Mouse (Mus musculus): Measurements from ENCODE around the gene Gga2. TPM values are rescaled to one million over a fixed set of nuclear protein-coding genes. Genes with fewer than 3 reads are reported as not detected.

Gene Gga2
- total and polyA plus RNA-seq, 3 experiments, result 198 to 315 (median 299) TPM

DNA sequence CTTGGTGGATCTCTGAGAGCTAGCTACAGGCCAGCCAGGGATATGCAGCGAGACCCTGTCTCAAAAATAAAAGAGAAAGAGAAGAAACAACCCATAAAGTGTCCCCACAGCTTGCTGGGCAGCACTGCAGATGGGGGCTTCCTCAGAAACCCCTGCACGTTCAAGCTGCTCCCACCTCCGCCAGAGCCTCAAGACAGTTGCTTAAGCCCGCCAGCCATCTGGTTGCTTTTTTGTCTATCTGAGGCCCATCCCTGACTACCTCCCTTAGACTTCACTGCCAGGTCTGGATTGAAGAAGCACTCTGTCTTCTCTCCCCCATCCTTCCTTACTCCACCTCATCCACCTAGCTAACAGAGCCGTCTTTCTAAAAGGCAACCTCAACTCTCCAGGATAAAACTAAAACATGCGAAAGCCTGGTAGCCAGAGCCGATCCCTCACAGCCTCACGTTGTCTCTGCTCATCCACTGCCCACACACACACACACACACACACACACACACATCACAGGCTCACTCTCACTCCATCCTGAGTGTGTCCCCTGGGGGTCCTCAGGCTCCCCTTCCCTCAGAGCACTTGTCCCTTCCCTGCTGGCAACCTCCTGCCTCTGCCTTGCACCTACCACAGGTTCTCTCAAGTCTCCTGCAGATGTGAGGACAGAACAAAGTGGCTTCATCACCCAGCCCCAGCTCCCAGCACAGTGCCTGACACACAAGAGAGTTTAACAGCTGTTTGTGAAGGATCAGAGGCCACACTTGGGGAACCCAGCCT, 82.7 kb downstream of the Gga2 start:
- H3K4me1 ChIP-seq (ENCODE audit: insufficient read depth, low read depth, low read length), result peaks cover 10% of the 10 kb centered on the region
- H3K9me3 ChIP-seq (replicated peaks), result no peaks in the 10 kb centered on the region
- H3K36me3 ChIP-seq (replicated peaks), result peaks cover 91% of the 10 kb centered on the region
- TF ChIP-seq GATA2 (IDR thresholded peaks at IDR 0.05; ENCODE audit: borderline replicate concordance, low read depth, low read length) (no peak), POLR2AphosphoS5 (IDR thresholded peaks at IDR 0.05; ENCODE audit: insufficient replicate concordance, low read depth, low read length) (no peak), GATA1 (IDR thresholded peaks at IDR 0.05; ENCODE audit: borderline replicate concordance, low read length) (no peak), TAL1 (conservative IDR thresholded peaks at IDR 0.05; ENCODE audit: low read depth, low read length) (no peak), CTCF (IDR thresholded peaks at IDR 0.05; ENCODE audit: low read depth, low read length) (no peak)
- DNase-seq (ENCODE audit: low spot score) (no peak), ATAC-seq (ENCODE audit: extremely low read depth, insufficient number of reproducible peaks, low FRiP score, poor library complexity, severe bottlenecking) (no peak)
- H3K4me3 ChIP-seq (ENCODE audit: low read depth, low read length), result no peak overlapping the region
- no peaks in the 10 kb centered on the region for H3K27me3 ChIP-seq (ENCODE audit: insufficient read depth, low read length)

DNA sequence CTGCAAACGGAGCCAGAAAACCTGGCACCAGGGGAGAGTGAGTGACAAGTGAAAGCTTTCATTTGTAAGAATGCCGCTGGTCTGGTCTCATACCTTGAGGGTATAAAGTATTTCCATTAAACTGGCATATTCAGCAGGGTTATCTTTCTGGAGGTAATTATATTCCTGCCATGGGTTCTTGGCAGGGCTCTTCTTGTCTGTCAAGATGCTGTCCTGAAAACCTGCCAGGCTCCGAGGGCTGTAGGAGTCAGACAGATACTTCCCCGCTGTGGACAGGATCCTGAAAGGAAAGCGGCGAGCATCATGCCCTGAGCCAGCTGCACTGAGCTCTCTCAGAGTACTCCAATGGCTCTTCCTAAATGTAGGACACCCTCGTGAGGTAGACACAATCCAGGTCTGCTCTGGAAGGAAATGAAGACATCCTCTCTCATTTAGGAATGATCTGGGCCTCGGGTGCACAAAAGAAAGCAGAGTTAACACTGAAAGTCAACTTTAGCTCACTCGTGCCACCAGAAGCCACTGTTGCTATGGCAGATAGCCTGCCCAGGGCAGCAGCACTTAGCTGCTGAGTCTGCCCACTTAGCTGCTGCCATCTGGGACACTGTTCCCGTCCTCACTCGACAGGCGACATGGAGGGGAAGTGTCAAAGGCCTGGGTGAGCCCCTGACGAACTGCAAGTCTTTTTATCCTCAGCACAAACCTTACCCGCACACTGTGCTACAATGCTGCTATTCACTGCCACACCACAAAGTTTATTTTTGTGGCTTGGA, 84.0 kb downstream of the Gga2 start:
- Histone ChIP-seq H3K36me3 (replicated peaks) (peaks cover 93% of the 10 kb centered on the region), H3K9me3 (replicated peaks) (no peaks in the 10 kb centered on the region), H3K27me3 (ENCODE audit: insufficient read depth, low read length) (no peaks in the 10 kb centered on the region), H3K4me1 (ENCODE audit: insufficient read depth, low read depth, low read length) (peaks cover 10% of the 10 kb centered on the region), H3K4me3 (ENCODE audit: low read depth, low read length) (no peak overlapping the region)
- ATAC-seq (ENCODE audit: extremely low read depth, insufficient number of reproducible peaks, low FRiP score, poor library complexity, severe bottlenecking) (no peak), DNase-seq (ENCODE audit: low spot score) (no peak)
- TF ChIP-seq CTCF (IDR thresholded peaks at IDR 0.05; ENCODE audit: low read depth, low read length) (no peak), TAL1 (conservative IDR thresholded peaks at IDR 0.05; ENCODE audit: low read depth, low read length) (no peak), GATA1 (IDR thresholded peaks at IDR 0.05; ENCODE audit: borderline replicate concordance, low read length) (no peak), POLR2AphosphoS5 (IDR thresholded peaks at IDR 0.05; ENCODE audit: insufficient replicate concordance, low read depth, low read length) (no peak), GATA2 (IDR thresholded peaks at IDR 0.05; ENCODE audit: borderline replicate concordance, low read depth, low read length) (no peak)

Other genes starting within 250 kb of the Gga2 start
- not detected in 2 replicates for gene Scnn1b, start 156.2 kb downstream of the Gga2 start, total RNA-seq (2014; fragmentation: Nextera tagmentation)
- gene Scnn1b, start 156.2 kb downstream of the Gga2 start, total RNA-seq (2017), result 0.11 TPM in 1 of 2 replicates, not detected in the other
- gene Scnn1b, start 156.2 kb downstream of the Gga2 start, polyA plus RNA-seq (2012), result not detected in 2 replicates
- 26.2 and 32.7 TPM in 2 replicates for gene Cog7, start 39.5 kb downstream of the Gga2 start, total RNA-seq (2014; fragmentation: Nextera tagmentation)
- 19.3 and 20.5 TPM in 2 replicates for gene Cog7, start 39.5 kb downstream of the Gga2 start, total RNA-seq (2017)
- 9.0 and 9.2 TPM in 2 replicates for gene Cog7, start 39.5 kb downstream of the Gga2 start, polyA plus RNA-seq (2012)
- 49.3 and 49.6 TPM in 2 replicates for gene Ubfd1, start 46.0 kb upstream of the Gga2 start, total RNA-seq (2014; fragmentation: Nextera tagmentation)
- 49.7 and 52.2 TPM in 2 replicates for gene Ubfd1, start 46.0 kb upstream of the Gga2 start, total RNA-seq (2017)
- gene Ubfd1, start 46.0 kb upstream of the Gga2 start, polyA plus RNA-seq (2012), result 32.9 and 38.1 TPM in 2 replicates
- 12.8 and 14.4 TPM in 2 replicates for gene Ears2, start 46.0 kb upstream of the Gga2 start, total RNA-seq (2014; fragmentation: Nextera tagmentation)
- 7.9 and 9.7 TPM in 2 replicates for gene Ears2, start 46.0 kb upstream of the Gga2 start, total RNA-seq (2017)
- 16.3 and 17.0 TPM in 2 replicates for gene Ears2, start 46.0 kb upstream of the Gga2 start, polyA plus RNA-seq (2012)
- 161 and 182 TPM in 2 replicates for gene Ndufab1, start 80.7 kb upstream of the Gga2 start, total RNA-seq (2014; fragmentation: Nextera tagmentation)
- 89.3 and 121 TPM in 2 replicates for gene Ndufab1, start 80.7 kb upstream of the Gga2 start, total RNA-seq (2017)
- 1,259 and 1,762 TPM in 2 replicates for gene Ndufab1, start 80.7 kb upstream of the Gga2 start, polyA plus RNA-seq (2012)
- gene Palb2, start 111.8 kb upstream of the Gga2 start, total RNA-seq (2014; fragmentation: Nextera tagmentation), result 46.1 and 49.8 TPM in 2 replicates
- gene Palb2, start 111.8 kb upstream of the Gga2 start, total RNA-seq (2017), result 31.0 and 41.1 TPM in 2 replicates
- 3.7 and 6.4 TPM in 2 replicates for gene Palb2, start 111.8 kb upstream of the Gga2 start, polyA plus RNA-seq (2012)
- 66.3 and 96.8 TPM in 2 replicates for gene Dctn5, start 111.8 kb upstream of the Gga2 start, total RNA-seq (2014; fragmentation: Nextera tagmentation)
- gene Dctn5, start 111.8 kb upstream of the Gga2 start, total RNA-seq (2017), result 116 and 125 TPM in 2 replicates
- 5.7 and 6.2 TPM in 2 replicates for gene Dctn5, start 111.8 kb upstream of the Gga2 start, polyA plus RNA-seq (2012)
- 103 and 128 TPM in 2 replicates for gene Plk1, start 138.2 kb upstream of the Gga2 start, total RNA-seq (2014; fragmentation: Nextera tagmentation)
- gene Plk1, start 138.2 kb upstream of the Gga2 start, total RNA-seq (2017), result 35.0 and 51.6 TPM in 2 replicates
- 83.0 and 96.3 TPM in 2 replicates for gene Plk1, start 138.2 kb upstream of the Gga2 start, polyA plus RNA-seq (2012)
- gene Ern2, start 165.0 kb upstream of the Gga2 start, total RNA-seq (2014; fragmentation: Nextera tagmentation), result not detected in 2 replicates
- not detected in 2 replicates for gene Ern2, start 165.0 kb upstream of the Gga2 start, total RNA-seq (2017)
- not detected in 2 replicates for gene Ern2, start 165.0 kb upstream of the Gga2 start, polyA plus RNA-seq (2012)
- not detected in 2 replicates for gene Chp2, start 198.3 kb upstream of the Gga2 start, total RNA-seq (2014; fragmentation: Nextera tagmentation)
- gene Chp2, start 198.3 kb upstream of the Gga2 start, total RNA-seq (2017), result 0.11 TPM in 1 of 2 replicates, not detected in the other
- gene Chp2, start 198.3 kb upstream of the Gga2 start, polyA plus RNA-seq (2012), result not detected in 2 replicates